Mouse (Mus musculus) heart, embryonic 10.5 days (tissue): ENCODE data around the gene Phf13. TPM values are rescaled to one million over a fixed set of nuclear protein-coding genes. Genes with fewer than 3 reads are reported as not detected.

Source experiments
- DNase-seq: peaks from one replicate; pipeline ENCODE4 v3.0.0-alpha.2; 2017; ENCODE audit warnings: low spot score
- H3K27ac ChIP-seq: fragments of 300-500 bp; sonication (generic); 2 replicates; pipeline ENCODE4 v1.5.1; 2016; ENCODE audit warnings: mild to moderate bottlenecking
- H3K27me3 ChIP-seq: fragments of 300-500 bp; sonication (generic); 2 replicates; pipeline ENCODE4 v1.6.1; 2016; ENCODE audit warnings: mild to moderate bottlenecking; ENCODE audit not compliant: poor library complexity, insufficient read depth, severe bottlenecking
- H3K36me3 ChIP-seq: fragments of 300-500 bp; sonication (generic); 2 replicates; pipeline ENCODE4 v1.6.1; 2016; ENCODE audit warnings: mild to moderate bottlenecking, moderate library complexity
- H3K4me1 ChIP-seq: fragments of 300-500 bp; sonication (generic); 2 replicates; pipeline ENCODE4 v1.6.1; 2016; ENCODE audit warnings: mild to moderate bottlenecking
- H3K4me3 ChIP-seq: fragments of 300-500 bp; sonication (generic); 2 replicates; pipeline ENCODE4 v1.5.1; 2016; ENCODE audit warnings: mild to moderate bottlenecking, moderate library complexity
- H3K9me3 ChIP-seq: fragments of 300-500 bp; sonication (generic); 2 replicates; pipeline ENCODE4 v1.6.1; 2016; ENCODE audit warnings: mild to moderate bottlenecking, moderate library complexity
- WGBS: fragments of 180-500 bp; shearing (Covaris S2); methylation state at CpG from one replicate; pipeline ENCODE4 v1.1.7; 2016; 5-methylcytosine and 5-hydroxymethylcytosine counted together
- polyA plus RNA-seq: library from polyadenylated mRNA; unstranded; fragments of >200 nt; fragmentation: Nextera tagmentation; extraction: Ambion mirVana; gene quantifications from 2 replicates; pipeline ENCODE4 v1.2.1, GENCODE M21; 2016

The Phf13 gene
- polyA plus RNA-seq, 1 experiment from 2014 or later: 26.2 TPM

GRCm38 (mm10) chr4:151980699-151981098 lies 15.4 kb downstream of the Phf13 start:
- DNase-seq: no peak
- peaks cover 71% of the 10 kb centered on the region for H3K36me3 ChIP-seq

GRCm38 (mm10) chr4:151977748-151978147 lies 18.3 kb downstream of the Phf13 start:
- Histone ChIP-seq H3K4me3 (no peak overlapping the region), H3K4me1 (peaks cover 7% of the 10 kb centered on the region; the same call in 1 of the 2 replicates), H3K36me3 (peaks cover 91% of the 10 kb centered on the region), H3K9me3 (no peaks in the 10 kb centered on the region), H3K27ac (no peak overlapping the region), H3K27me3 (no peaks in the 10 kb centered on the region)
- 46% methylated on average over 10 of the region's 10 CpGs for WGBS
- no peak for DNase-seq

More at GRCm38 (mm10) chr4:151980699-151981098, 15.4 kb downstream of the Phf13 start:
- Histone ChIP-seq H3K4me3 (no peak overlapping the region), H3K9me3 (no peaks in the 10 kb centered on the region), H3K27me3 (no peaks in the 10 kb centered on the region), H3K4me1 (peaks cover 22% of the 10 kb centered on the region), H3K27ac (no peak overlapping the region)
- 80% methylated on average over 8 of the region's 8 CpGs for WGBS

GRCm38 (mm10) chr4:151975441-151975840 lies 20.6 kb downstream of the Phf13 start:
- Histone ChIP-seq H3K4me1 (peaks cover 14% of the 10 kb centered on the region), H3K9me3 (no peaks in the 10 kb centered on the region), H3K4me3 (no peak overlapping the region), H3K27me3 (no peaks in the 10 kb centered on the region), H3K27ac (no peak overlapping the region), H3K36me3 (peaks cover 95% of the 10 kb centered on the region)
- DNase-seq: no peak
- 91% methylated on average over 3 of the region's 3 CpGs for WGBS

GRCm38 (mm10) chr4:151972221-151972967 lies 23.7 kb downstream of the Phf13 start:
- DNase-seq: no peak
- Histone ChIP-seq H3K4me3 (no peak overlapping the region), H3K9me3 (no peaks in the 10 kb centered on the region), H3K27me3 (no peaks in the 10 kb centered on the region), H3K36me3 (peaks cover 91% of the 10 kb centered on the region), H3K27ac (no peak overlapping the region), H3K4me1 (peaks cover 7% of the 10 kb centered on the region; the same call in 1 of the 2 replicates)
- 74% methylated on average over 10 of the region's 10 CpGs for whole genome bisulfite sequencing

- WGBS: 94% methylated on average over 26 of the region's 26 CpGs
- Histone ChIP-seq H3K36me3 (peaks cover 85% of the 10 kb centered on the region), H3K9me3 (no peaks in the 10 kb centered on the region), H3K27ac (no peak overlapping the region), H3K4me3 (no peak overlapping the region), H3K27me3 (no peaks in the 10 kb centered on the region), H3K4me1 (peaks cover 7% of the 10 kb centered on the region; the same call in 1 of the 2 replicates)
- no peak for DNase-seq
Observed at GRCm38 (mm10) chr4:151968204-151968921, 27.7 kb downstream of the Phf13 start.

GRCm38 (mm10) chr4:151962817-151963216 lies 33.2 kb downstream of the Phf13 start:
- Histone ChIP-seq H3K27me3 (no peaks in the 10 kb centered on the region), H3K27ac (peak overlapping the region; percentile 26; the same call in 1 of the 2 replicates), H3K36me3 (peaks cover 86% of the 10 kb centered on the region), H3K4me1 (peaks cover 10% of the 10 kb centered on the region), H3K4me3 (no peak overlapping the region), H3K9me3 (no peaks in the 10 kb centered on the region)
- 76% methylated on average over 3 of the region's 3 CpGs for WGBS
- no peak for DNase-seq

- peak overlapping the region; percentile 69; the same call in 1 of the 2 replicates for H3K27ac ChIP-seq
- DNase-seq: peak; percentile 92
- no peaks in the 10 kb centered on the region for H3K9me3 ChIP-seq
- H3K27me3 ChIP-seq: no peaks in the 10 kb centered on the region
- H3K4me3 ChIP-seq: no peak overlapping the region
- H3K36me3 ChIP-seq: peaks cover 91% of the 10 kb centered on the region
- 58% methylated on average over 3 of the region's 3 CpGs for WGBS
- peaks cover 26% of the 10 kb centered on the region for H3K4me1 ChIP-seq
Observed at GRCm38 (mm10) chr4:151960513-151960854, 35.6 kb downstream of the Phf13 start.

GRCm38 (mm10) chr4:151959849-151960512 lies 36.1 kb downstream of the Phf13 start:
- WGBS: 88% methylated on average over 11 of the region's 11 CpGs
- Histone ChIP-seq H3K9me3 (no peaks in the 10 kb centered on the region), H3K27ac (peak overlapping the region; percentile 69), H3K36me3 (peaks cover 91% of the 10 kb centered on the region), H3K4me3 (no peak overlapping the region), H3K27me3 (no peaks in the 10 kb centered on the region), H3K4me1 (peaks cover 26% of the 10 kb centered on the region)
- DNase-seq: no peak

- WGBS: 49% methylated on average over 9 of the region's 9 CpGs
- Histone ChIP-seq H3K4me1 (peaks cover 26% of the 10 kb centered on the region), H3K4me3 (no peak overlapping the region), H3K9me3 (no peaks in the 10 kb centered on the region), H3K36me3 (peaks cover 90% of the 10 kb centered on the region), H3K27me3 (no peaks in the 10 kb centered on the region), H3K27ac (peak overlapping the region; percentile 65; the same call in 1 of the 2 replicates)
- DNase-seq: peak; percentile 87
Observed at GRCm38 (mm10) chr4:151957584-151958315, 38.3 kb downstream of the Phf13 start.

- 71% methylated on average over 1 of the region's 1 CpGs for WGBS
- peaks cover 90% of the 10 kb centered on the region for H3K36me3 ChIP-seq
Observed at GRCm38 (mm10) chr4:151955791-151956190, 40.3 kb downstream of the Phf13 start.

GRCm38 (mm10) chr4:151953209-151953608 lies 42.8 kb downstream of the Phf13 start:
- DNase-seq: no peak
- 84% methylated on average over 6 of the region's 6 CpGs for WGBS

More at GRCm38 (mm10) chr4:151955791-151956190, 40.3 kb downstream of the Phf13 start:
- Histone ChIP-seq H3K4me1 (peaks cover 26% of the 10 kb centered on the region), H3K9me3 (no peaks in the 10 kb centered on the region), H3K27me3 (no peaks in the 10 kb centered on the region), H3K4me3 (no peak overlapping the region), H3K27ac (0 out of 2 replicates have a peak overlapping the region, but pooled peaks have one; percentile 36)
- DNase-seq: no peak

More at GRCm38 (mm10) chr4:151953209-151953608, 42.8 kb downstream of the Phf13 start:
- Histone ChIP-seq H3K36me3 (peaks cover 81% of the 10 kb centered on the region), H3K4me3 (no peak overlapping the region), H3K27ac (no peak overlapping the region), H3K9me3 (no peaks in the 10 kb centered on the region), H3K4me1 (peaks cover 39% of the 10 kb centered on the region), H3K27me3 (no peaks in the 10 kb centered on the region)
